Mouse (Mus musculus) stomach, embryonic 15.5 days (tissue): Measurements from ENCODE around the gene Homer2. TPM values are rescaled to one million over a fixed set of nuclear protein-coding genes. Genes with fewer than 3 reads are reported as not detected.

Source experiments
- ATAC-seq: fragments of 200-750 bp; cut with Nextera tagmentation; 2 replicates; pipeline ENCODE4 v1.8.0; 2017; ENCODE audit warnings: low read depth, moderate number of reproducible peaks, moderate TSS enrichment; ENCODE audit not compliant: insufficient read depth, low FRiP score
- H3K27ac ChIP-seq: fragments of 300-500 bp; sonication (generic); 2 replicates; pipeline ENCODE4 v1.5.1; 2015; ENCODE audit warnings: mild to moderate bottlenecking, inconsistent platforms
- H3K27me3 ChIP-seq: fragments of 300-500 bp; sonication (generic); replicated peaks from 2 replicates; pipeline ENCODE4 v1.6.1; 2015; ENCODE audit warnings: inconsistent platforms
- H3K36me3 ChIP-seq: fragments of 300-500 bp; sonication (generic); 2 replicates; pipeline ENCODE4 v1.6.1; 2015; ENCODE audit warnings: inconsistent platforms
- H3K4me1 ChIP-seq: fragments of 300-500 bp; sonication (generic); 2 replicates; pipeline ENCODE4 v1.6.1; 2015; ENCODE audit warnings: inconsistent platforms
- H3K4me2 ChIP-seq: fragments of 300-500 bp; sonication (generic); 2 replicates; pipeline ENCODE4 v1.6.1; 2015; ENCODE audit warnings: mild to moderate bottlenecking, inconsistent platforms
- H3K4me3 ChIP-seq: fragments of 300-500 bp; sonication (generic); replicated peaks from 2 replicates; pipeline ENCODE4 v1.5.1; 2015; ENCODE audit warnings: inconsistent platforms
- H3K9ac ChIP-seq: fragments of 300-500 bp; sonication (generic); 2 replicates; pipeline ENCODE4 v1.6.1; 2015; ENCODE audit warnings: inconsistent platforms
- H3K9me3 ChIP-seq: fragments of 300-500 bp; sonication (generic); 2 replicates; pipeline ENCODE4 v1.6.1; 2016; ENCODE audit warnings: inconsistent platforms
- WGBS: fragments of 180-500 bp; shearing (Covaris S2); methylation state at CpG from one replicate; pipeline ENCODE4 v1.1.7; 2015; 5-methylcytosine and 5-hydroxymethylcytosine counted together
- polyA plus RNA-seq: library from polyadenylated mRNA; unstranded; fragments of >200 nt; fragmentation: Nextera tagmentation; extraction: Ambion mirVana; gene quantifications from 2 replicates; pipeline ENCODE4 v1.2.1, GENCODE M21; 2015

Gene Homer2
- polyA plus RNA-seq, 1 experiment from 2014 or later = 37.9 TPM

DNA sequence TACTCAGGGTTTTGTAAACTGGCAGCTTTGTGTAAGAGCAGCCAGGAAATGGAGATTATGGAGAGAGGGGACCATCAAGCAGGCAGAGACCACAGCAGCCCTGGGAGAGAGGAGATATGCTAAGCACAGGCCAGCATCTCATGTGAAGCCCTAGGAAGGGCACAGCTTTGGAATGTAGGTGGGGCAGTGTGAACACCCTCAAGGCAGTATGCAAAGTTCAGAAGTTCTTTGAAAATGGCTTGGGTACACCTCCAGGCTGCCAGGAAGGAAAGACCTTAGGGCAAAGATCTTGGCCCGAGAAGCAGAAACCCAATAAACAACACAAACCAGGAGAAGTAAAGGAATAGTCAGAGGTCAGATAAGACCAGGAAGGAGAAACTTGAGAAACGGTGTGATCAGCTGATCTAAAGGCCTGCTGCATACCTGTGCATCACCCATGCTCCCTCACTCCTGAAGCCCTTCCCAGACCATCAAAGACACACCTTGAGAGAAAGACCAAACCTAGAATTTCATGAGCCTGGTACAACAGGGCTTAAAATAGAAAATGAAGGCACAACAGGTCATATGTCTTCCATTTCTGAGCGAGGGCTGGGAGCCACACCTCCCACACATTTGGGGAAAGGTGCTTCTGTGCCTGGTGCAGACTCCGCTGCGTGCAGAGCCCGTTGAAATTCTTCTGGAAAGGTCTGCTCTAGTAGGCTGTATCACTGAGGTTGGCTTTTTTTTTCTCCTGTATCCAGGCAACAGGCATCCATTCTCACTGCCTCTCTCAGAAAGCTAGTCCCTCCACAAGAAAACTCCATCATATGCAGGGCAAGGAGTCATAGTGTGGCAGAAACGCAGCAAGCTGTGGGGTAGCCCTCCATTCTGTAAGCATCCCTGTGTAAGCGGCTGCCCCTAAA, 107.7 kb downstream of the Homer2 start:
- no peak overlapping the region for H3K9ac ChIP-seq
- no peaks in the 10 kb centered on the region for H3K9me3 ChIP-seq
- no peaks in the 10 kb centered on the region for H3K4me1 ChIP-seq
- no peak for ATAC-seq
- H3K4me2 ChIP-seq = no peak overlapping the region
- WGBS = 62% methylated on average over 8 of the region's 8 CpGs
- H3K4me3 ChIP-seq = no peak overlapping the region
- no peak overlapping the region for H3K27ac ChIP-seq
- H3K36me3 ChIP-seq = peaks cover 18% of the 10 kb centered on the region
- H3K27me3 ChIP-seq = no peaks in the 10 kb centered on the region

DNA sequence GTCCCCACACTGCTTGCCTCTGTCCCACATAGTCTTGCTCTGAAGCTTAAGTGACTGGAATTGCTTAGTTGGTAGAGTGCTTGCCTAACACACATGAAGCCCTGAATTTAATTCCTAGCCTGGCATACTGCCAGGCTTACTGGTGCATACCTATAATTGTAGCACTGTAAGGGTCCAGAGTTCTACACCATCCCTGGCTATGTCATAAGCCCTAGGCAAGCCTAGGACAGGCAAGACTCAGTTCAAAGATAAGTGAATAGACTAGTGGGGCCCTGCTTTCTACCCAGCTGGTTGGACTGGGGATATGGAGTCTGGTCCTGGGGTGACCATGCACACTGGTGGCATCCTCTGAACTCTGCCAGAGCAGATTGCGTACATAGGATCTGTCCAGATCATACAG, 109.7 kb downstream of the Homer2 start:
- H3K4me1 ChIP-seq = no peaks in the 10 kb centered on the region
- H3K9me3 ChIP-seq = no peaks in the 10 kb centered on the region
- no peak overlapping the region for H3K27ac ChIP-seq
- no peak overlapping the region for H3K9ac ChIP-seq
- no peak overlapping the region for H3K4me3 ChIP-seq
- H3K4me2 ChIP-seq = no peak overlapping the region
- H3K27me3 ChIP-seq = no peaks in the 10 kb centered on the region
- peaks cover 27% of the 10 kb centered on the region for H3K36me3 ChIP-seq
- no peak for ATAC-seq
- 92% methylated on average over 1 of the region's 1 CpGs for WGBS

DNA sequence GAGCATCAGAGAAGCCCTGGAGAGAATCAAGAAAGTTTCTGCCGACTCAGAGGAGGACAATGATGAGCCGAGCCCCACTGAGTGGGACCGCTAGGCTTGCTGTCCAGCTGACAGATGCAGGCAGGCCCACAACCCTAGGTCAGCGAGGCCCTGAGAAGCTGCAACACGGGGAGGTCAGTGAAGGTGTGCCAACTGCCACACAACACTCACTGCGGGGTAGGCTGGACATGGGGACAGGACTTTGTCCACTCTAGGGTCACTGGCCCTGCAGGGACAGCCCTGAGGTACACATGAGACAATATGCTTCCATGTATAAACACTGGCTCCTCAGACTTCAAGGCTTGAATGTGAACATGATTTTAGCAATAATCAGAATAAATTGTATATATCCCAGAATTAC, 111.2 kb downstream of the Homer2 start:
- no peak overlapping the region for H3K27ac ChIP-seq
- H3K4me3 ChIP-seq = no peak overlapping the region
- H3K9me3 ChIP-seq = no peaks in the 10 kb centered on the region
- no peak for ATAC-seq
- no peak overlapping the region for H3K4me2 ChIP-seq
- no peaks in the 10 kb centered on the region for H3K4me1 ChIP-seq
- H3K9ac ChIP-seq = no peak overlapping the region
- WGBS = 86% methylated on average over 6 of the region's 6 CpGs
- H3K27me3 ChIP-seq = no peaks in the 10 kb centered on the region
- peaks cover 30% of the 10 kb centered on the region for H3K36me3 ChIP-seq

DNA sequence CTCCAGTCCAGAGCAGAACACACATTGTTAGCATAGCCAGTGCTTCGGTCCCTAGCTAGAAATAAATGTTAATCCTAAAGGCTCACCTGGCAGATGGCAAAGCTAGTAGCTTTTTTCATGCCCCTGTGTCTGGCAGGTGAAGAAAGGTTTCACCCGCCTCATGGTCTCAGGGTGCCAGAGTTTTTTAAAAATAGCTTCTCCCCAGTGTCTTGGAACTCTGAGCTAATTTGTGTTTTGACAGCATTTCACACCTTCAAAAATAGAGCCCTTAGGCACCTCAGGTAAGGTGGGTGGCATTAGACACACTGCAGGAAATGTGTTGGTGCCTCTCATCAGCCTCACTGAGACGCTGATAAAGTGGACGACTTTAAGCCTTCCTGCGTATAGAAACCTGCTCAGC, 112.3 kb downstream of the Homer2 start:
- Histone ChIP-seq H3K27me3 (no peaks in the 10 kb centered on the region), H3K9me3 (no peaks in the 10 kb centered on the region), H3K27ac (no peak overlapping the region), H3K4me2 (no peak overlapping the region), H3K4me1 (no peaks in the 10 kb centered on the region), H3K36me3 (peaks cover 30% of the 10 kb centered on the region), H3K9ac (no peak overlapping the region), H3K4me3 (no peak overlapping the region)
- ATAC-seq = no peak
- WGBS = 79% methylated on average over 5 of the region's 5 CpGs

DNA sequence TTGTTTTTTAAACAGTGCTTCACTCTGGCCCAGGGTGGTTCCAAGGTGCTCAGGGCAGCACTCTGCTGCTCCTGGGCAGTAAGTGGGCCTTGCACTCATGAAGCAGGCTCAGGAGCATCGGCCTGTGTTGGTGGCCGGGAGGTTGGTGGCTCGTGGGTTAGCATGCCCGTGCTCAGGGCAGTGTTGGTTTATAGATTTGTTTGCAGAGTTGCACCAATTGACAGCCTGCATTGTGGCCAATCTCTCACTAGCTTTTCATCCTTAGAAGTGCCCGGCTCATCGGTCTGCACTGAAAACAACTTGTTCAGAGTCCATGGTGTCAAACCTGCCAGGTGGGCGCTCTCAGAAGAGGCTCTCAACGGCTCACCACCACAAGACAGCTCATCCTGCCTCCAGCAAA, 113.9 kb downstream of the Homer2 start:
- no peaks in the 10 kb centered on the region for H3K4me1 ChIP-seq
- no peak overlapping the region for H3K4me2 ChIP-seq
- H3K27me3 ChIP-seq = no peaks in the 10 kb centered on the region
- 77% methylated on average over 8 of the region's 8 CpGs for WGBS
- no peak overlapping the region for H3K27ac ChIP-seq
- H3K4me3 ChIP-seq = no peak overlapping the region
- no peak for ATAC-seq
- H3K9me3 ChIP-seq = no peaks in the 10 kb centered on the region
- no peak overlapping the region for H3K9ac ChIP-seq
- H3K36me3 ChIP-seq = peaks cover 28% of the 10 kb centered on the region

DNA sequence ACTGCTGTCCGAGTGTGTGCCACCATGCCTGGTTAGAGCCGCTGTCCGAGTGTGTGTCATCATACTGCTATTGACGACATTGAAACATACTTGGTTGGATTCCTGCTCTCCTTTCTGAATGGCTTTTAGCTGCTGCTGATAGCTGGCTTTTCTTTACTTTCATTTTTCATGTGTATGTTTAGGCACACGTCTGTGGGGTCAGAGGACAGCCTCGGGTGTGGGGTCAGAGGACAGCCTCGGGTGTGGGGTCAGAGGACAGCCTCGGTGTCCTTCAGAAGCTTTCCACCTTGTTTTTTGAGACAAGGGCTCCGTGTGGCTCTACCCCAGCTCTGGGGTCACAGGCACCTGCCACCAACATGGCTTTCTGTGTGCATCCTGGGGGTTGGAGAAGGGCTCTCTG, 114.6 kb downstream of the Homer2 start:
- Histone ChIP-seq H3K4me1 (no peaks in the 10 kb centered on the region), H3K9me3 (no peaks in the 10 kb centered on the region), H3K4me3 (no peak overlapping the region), H3K36me3 (peaks cover 27% of the 10 kb centered on the region), H3K27ac (no peak overlapping the region), H3K27me3 (no peaks in the 10 kb centered on the region), H3K9ac (no peak overlapping the region), H3K4me2 (no peak overlapping the region)
- WGBS = 68% methylated on average over 9 of the region's 9 CpGs
- ATAC-seq = 0 out of 2 replicates have a peak, but pooled peaks have one; percentile 31

DNA sequence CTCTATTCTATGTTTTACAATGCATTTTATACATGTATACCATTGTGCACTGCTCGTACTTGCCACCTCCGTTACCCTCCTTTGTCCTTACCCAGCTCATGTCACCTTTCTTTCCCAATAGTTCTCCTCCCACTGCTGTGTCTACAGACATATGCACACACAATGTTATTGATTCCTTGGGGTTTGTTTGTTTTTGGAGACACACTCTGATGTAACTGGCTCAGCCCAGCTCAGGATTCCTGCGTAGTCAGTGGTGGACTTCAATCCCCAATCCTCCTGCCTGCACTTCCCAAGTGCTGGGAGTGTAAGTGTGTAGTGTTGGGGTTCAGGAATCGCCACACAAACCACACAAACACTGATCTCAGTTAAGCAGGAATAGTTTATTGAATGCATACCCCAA, 120.1 kb downstream of the Homer2 start:
- Histone ChIP-seq H3K9me3 (no peaks in the 10 kb centered on the region), H3K4me2 (no peak overlapping the region), H3K27ac (no peak overlapping the region), H3K4me3 (no peak overlapping the region), H3K4me1 (no peaks in the 10 kb centered on the region), H3K36me3 (peaks cover 27% of the 10 kb centered on the region), H3K9ac (no peak overlapping the region), H3K27me3 (no peaks in the 10 kb centered on the region)
- 77% methylated on average over 4 of the region's 4 CpGs for WGBS
- no peak; the same call in 1 of the 2 replicates for ATAC-seq

DNA sequence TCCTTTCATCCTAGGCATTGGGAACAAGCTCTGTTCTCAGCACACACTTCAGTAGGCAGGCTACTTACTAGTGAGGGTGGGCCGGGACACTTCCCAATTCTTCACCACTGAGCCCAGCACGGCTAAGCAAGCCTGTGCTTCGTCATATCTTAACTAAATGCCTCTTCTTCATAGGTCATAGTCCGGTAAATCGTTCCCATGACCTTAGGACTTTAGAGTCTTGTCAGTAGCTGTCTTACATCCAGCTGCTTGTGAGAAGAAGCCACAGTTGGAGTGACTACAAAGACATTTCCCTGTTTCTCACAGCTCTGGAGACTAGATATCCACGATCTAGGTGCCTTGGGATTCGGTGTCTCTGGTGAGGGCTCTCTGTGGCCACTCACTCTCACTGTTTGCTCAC, 122.0 kb downstream of the Homer2 start:
- ATAC-seq = no peak
- no peaks in the 10 kb centered on the region for H3K4me1 ChIP-seq
- H3K4me3 ChIP-seq = no peak overlapping the region
- 82% methylated on average over 7 of the region's 7 CpGs for WGBS
- no peaks in the 10 kb centered on the region for H3K9me3 ChIP-seq
- H3K36me3 ChIP-seq = peaks cover 25% of the 10 kb centered on the region
- H3K4me2 ChIP-seq = no peak overlapping the region
- no peaks in the 10 kb centered on the region for H3K27me3 ChIP-seq
- no peak overlapping the region for H3K9ac ChIP-seq
- no peak overlapping the region for H3K27ac ChIP-seq

DNA sequence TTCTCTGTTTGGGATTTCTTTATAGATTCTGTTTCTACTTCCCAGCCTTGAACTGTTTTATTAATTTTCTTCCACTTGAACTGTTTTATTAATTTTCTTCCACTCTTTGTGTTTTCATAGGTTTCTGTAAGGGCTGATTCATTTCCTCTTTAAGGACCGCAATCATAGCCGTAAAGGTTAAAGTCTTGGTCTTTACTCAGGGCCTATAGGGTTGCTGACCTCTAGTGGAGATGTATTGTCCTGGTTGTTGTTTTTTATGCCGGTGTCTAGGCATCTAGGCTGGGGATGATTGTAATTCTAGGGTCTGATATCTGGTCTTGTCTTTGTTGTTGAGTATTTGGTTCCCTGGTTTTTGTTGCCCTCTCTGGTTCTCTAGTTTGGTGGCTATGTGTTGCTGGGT, 123.8 kb downstream of the Homer2 start:
- Histone ChIP-seq H3K36me3 (peaks cover 30% of the 10 kb centered on the region), H3K4me1 (no peaks in the 10 kb centered on the region), H3K9ac (no peak overlapping the region), H3K27ac (no peak overlapping the region), H3K27me3 (no peaks in the 10 kb centered on the region), H3K9me3 (no peaks in the 10 kb centered on the region), H3K4me2 (no peak overlapping the region), H3K4me3 (no peak overlapping the region)
- WGBS = 63% methylated on average over 3 of the region's 3 CpGs
- no peak for ATAC-seq

DNA sequence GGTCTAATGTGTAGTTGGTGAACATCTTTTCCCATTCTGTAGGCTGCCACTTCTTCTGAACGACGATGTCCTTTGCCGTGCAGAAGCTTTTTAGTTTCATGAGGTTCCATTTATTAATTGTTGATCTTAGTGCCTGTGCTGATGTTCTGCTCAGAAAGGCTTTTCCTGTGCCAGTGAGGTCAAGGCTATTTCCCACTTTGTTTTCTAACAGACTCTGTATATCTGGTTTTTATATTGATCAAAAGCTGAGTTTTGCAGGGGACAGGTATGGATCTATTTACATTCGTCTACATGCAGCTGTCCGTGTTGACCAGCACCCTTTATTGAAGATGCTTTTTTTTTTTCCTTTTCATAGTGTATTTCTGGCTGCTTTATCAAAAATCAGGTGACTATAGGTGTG, 128.0 kb downstream of the Homer2 start:
- Histone ChIP-seq H3K4me2 (no peak overlapping the region), H3K27ac (no peak overlapping the region), H3K4me3 (no peak overlapping the region), H3K9me3 (no peaks in the 10 kb centered on the region), H3K4me1 (no peaks in the 10 kb centered on the region), H3K36me3 (0 out of 2 replicates have a peak, but pooled peaks cover 5% of the 10 kb centered on the region), H3K9ac (no peak overlapping the region), H3K27me3 (no peaks in the 10 kb centered on the region)
- no peak for ATAC-seq
- 91% methylated on average over 5 of the region's 5 CpGs for WGBS

DNA sequence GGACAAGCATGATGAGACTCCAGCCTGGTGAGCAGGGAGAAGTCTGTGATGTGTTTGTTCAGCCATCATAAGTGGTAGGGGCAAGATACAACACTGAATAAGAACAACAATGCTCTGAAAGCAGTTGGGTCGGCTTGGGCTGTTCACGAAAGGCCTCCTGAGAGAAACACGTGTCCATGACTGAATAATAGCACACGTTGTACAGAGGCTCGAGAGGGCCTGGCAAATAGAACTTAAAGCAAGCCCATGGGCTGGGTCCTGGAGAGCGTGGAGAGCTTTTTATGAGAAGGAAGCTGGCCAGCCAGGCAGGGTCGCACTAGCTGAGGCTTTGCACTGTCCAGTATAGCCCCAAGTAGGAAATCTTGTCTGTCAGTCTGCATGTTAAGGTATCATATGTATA, 128.9 kb downstream of the Homer2 start:
- ATAC-seq = no peak
- 89% methylated on average over 7 of the region's 7 CpGs for WGBS
- Histone ChIP-seq H3K27me3 (no peaks in the 10 kb centered on the region), H3K9me3 (no peaks in the 10 kb centered on the region), H3K36me3 (0 out of 2 replicates have a peak, but pooled peaks cover 5% of the 10 kb centered on the region), H3K4me2 (no peak overlapping the region), H3K4me1 (no peaks in the 10 kb centered on the region), H3K27ac (no peak overlapping the region), H3K9ac (no peak overlapping the region), H3K4me3 (no peak overlapping the region)

DNA sequence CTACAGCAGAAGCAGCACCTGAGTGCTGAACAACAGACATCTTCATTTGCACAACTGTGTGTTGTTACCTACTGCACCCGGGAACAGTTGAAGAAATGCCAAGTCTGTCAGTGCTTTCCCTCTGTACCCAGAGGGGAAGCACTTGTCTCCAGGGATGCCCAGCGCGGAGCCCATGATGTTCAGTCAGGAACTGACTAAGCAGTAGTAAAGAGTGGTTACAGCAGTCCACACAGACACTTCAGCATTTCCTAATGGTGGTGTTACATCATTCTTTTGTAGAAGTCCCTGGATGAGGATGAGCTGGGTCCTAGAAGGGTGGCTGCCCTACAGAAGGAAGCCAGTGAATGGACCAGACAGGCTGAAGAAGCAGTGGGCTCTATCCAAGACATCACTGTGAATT, 129.5 kb downstream of the Homer2 start:
- Histone ChIP-seq H3K4me2 (no peak overlapping the region), H3K27ac (no peak overlapping the region), H3K27me3 (no peaks in the 10 kb centered on the region), H3K9me3 (no peaks in the 10 kb centered on the region), H3K9ac (no peak overlapping the region), H3K36me3 (0 out of 2 replicates have a peak, but pooled peaks cover 5% of the 10 kb centered on the region), H3K4me1 (no peaks in the 10 kb centered on the region; the same call in 1 of the 2 replicates), H3K4me3 (no peak overlapping the region)
- WGBS = 95% methylated on average over 3 of the region's 3 CpGs
- ATAC-seq = no peak
